Mouse (Mus musculus) cortical plate, adult 2 months (tissue): ENCODE measurements at regions not wholly inside any gene's neighbourhood (a gene's known extent, or its start where the extent isn't known, plus 50 kb on each side); places are given as distances from the start of the nearest gene placed in this dataset.

Source experiments
- H3K27ac ChIP-seq: fragments of 200-500 bp; 2 replicates; pipeline ENCODE4 v1.5.1; 2012; ENCODE audit warnings: low read length, control low read depth, inconsistent platforms; ENCODE audit not compliant: insufficient read depth
- H3K4me1 ChIP-seq: fragments of 200-500 bp; 2 replicates; pipeline ENCODE4 v1.6.1; 2011; ENCODE audit warnings: low read length; ENCODE audit not compliant: control insufficient read depth, insufficient read depth
- H3K4me3 ChIP-seq: fragments of 200-500 bp; 2 replicates; pipeline ENCODE4 v1.5.1; 2011; ENCODE audit warnings: mild to moderate bottlenecking, low read length, control low read depth; ENCODE audit not compliant: insufficient read depth
- CTCF ChIP-seq: fragments of 200-500 bp; IDR thresholded peaks from 2 replicates; pipeline ENCODE4 v1.5.1; 2011; ENCODE audit warnings: mild to moderate bottlenecking, control low read depth, low read length; ENCODE audit not compliant: insufficient read depth; ENCODE audit errors: extremely low read depth
- POLR2A ChIP-seq: fragments of 200-500 bp; IDR thresholded peaks from 2 replicates; pipeline ENCODE4 v1.6.1; 2011; ENCODE audit warnings: mild to moderate bottlenecking, low read length, control low read depth; ENCODE audit not compliant: insufficient read depth; ENCODE audit errors: extremely low read depth

DNA sequence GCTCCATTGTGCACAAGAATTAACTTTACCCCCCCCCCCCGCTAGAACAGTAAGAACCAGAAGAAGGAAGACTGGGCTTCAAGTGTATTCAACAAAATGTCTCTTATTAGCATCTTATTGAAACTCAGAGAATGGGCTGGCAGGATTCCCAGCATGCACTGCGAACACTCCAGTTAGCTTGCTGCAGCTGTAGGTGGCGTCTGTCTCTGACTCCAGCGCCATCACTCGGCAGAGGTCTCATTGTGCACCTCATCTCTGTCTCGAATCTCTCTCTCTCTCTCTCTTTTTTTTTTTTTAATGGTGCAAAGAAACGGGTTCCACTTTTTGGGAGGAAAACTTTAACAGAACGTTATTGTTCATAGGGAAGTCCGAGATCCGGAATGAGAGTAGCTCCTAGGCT, 221.6 kb downstream of the Agtpbp1 start:
- Histone ChIP-seq H3K4me3 (no peak overlapping the region), H3K27ac (no peak overlapping the region), H3K4me1 (0 out of 2 replicates have a peak, but pooled peaks cover 3% of the 10 kb centered on the region)
- no peak for TF ChIP-seq CTCF
- no peak for TF ChIP-seq POLR2A

DNA sequence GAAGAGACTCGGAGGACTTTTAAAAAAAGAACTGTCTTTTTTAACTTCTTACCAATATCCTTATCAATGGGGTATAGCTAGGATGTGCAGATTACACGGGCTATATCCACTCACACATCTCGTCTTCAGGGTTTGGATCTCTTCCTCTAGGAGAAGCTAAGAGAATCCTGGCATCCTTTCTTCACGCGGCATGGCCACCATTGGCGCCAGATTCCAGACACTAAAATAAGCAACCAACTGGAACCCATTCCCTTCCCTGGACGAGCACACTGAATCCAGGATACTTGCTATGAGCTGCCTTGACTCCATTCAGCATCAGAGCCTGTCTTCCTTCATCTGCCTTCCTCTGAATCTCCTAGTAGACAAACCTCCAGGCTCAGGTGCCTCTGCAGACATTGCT, 223.7 kb downstream of the Agtpbp1 start:
- Histone ChIP-seq H3K4me3 (no peak overlapping the region), H3K4me1 (0 out of 2 replicates have a peak, but pooled peaks cover 3% of the 10 kb centered on the region), H3K27ac (no peak overlapping the region)
- TF ChIP-seq CTCF (no peak), POLR2A (no peak)

DNA sequence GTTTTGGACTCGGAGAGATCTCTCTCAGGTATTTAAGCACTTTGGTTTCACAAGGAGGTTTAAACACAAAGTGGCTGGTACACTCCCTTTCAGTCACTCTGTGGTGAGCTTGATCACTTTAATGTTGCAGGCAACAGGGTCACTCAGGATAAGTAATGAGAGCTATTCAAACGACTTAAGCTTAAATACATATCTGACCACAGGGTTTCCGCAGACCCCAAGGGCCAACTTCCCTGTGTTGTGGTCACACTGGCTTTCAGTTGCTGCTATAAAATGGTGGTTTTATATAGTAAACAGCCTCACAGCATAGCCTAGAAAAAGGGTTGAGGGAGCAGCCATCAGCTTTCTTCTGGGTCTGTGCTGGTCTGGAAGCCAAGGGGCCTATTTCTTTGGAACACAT, 225.0 kb downstream of the Agtpbp1 start:
- no peak overlapping the region for H3K4me3 ChIP-seq
- no peak for TF ChIP-seq POLR2A
- no peak for TF ChIP-seq CTCF
- peaks cover 6% of the 10 kb centered on the region; the same call in 1 of the 2 replicates for H3K4me1 ChIP-seq
- no peak overlapping the region for H3K27ac ChIP-seq

DNA sequence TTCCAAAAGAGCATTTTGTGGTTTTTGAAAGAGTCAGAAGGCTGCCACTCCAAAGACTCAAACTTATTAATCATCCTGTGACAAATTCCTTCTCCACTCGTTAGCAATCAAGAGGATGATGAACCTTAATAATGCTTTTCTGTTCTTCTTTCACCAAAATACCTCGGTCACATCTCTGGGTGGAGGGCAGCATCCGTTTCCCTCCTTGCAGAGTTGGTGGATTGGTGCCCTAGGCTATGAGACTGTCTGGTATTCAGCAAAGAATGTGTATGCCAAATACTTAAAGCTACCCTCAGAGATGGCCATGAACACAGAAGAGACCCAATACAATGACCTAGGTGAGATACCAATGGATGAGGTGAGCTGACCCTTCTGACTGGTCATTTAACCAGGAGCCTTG, 226.6 kb downstream of the Agtpbp1 start:
- H3K4me1 ChIP-seq, result peaks cover 6% of the 10 kb centered on the region; the same call in 1 of the 2 replicates
- H3K27ac ChIP-seq, result no peak overlapping the region
- H3K4me3 ChIP-seq, result no peak overlapping the region
- no peak for TF ChIP-seq CTCF
- no peak for TF ChIP-seq POLR2A

DNA sequence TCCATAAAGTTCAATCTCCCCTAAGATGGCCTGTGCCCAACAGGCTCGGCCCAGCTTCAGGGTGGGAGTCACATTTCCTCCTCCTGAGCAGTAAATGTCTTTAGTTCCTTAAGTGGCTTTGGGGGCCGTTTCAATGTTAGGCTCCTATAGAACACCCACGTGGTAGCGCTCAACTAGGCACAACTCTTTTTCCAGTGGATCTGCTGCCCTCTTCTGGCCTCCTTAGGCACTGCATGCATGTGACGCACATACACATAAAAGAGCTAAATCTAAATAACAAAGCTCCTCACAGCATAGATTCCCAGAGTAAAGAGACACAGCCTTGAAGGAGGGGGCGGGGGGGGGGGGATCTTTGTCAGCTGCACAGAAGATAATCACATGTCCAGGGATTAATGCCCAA, 233.6 kb downstream of the Agtpbp1 start:
- no peak overlapping the region for H3K4me3 ChIP-seq
- no peak overlapping the region for H3K27ac ChIP-seq
- peaks cover 3% of the 10 kb centered on the region; the same call in 1 of the 2 replicates for H3K4me1 ChIP-seq
- TF ChIP-seq POLR2A (no peak), CTCF (peak; percentile 16; the same call in 1 of the 2 replicates)

DNA sequence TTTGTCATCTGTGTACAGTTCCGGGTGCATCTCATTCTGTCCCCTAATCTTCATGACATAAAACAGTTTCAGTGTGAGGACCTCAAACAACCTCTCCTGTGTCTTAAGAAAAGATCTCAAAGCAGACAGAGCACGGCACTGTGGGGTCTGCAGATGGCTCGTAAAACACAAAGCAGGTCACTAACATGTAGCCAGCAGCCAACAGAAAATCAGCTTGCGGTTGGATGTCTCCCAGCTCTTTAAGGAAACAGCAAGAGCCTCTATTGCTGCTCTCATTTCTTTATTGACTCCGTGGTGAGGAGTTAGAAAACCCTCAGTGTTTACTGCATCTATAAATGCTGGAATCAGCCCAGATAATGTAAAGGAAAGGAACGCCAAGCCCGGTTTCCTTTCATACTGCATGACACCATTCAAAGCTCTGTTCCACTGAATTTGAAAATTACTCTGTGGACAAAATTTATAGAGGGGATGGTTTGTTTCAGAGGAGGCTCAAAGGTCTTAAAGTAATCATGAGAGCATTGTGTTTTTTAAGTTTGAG, 234.3 kb downstream of the Agtpbp1 start:
- Histone ChIP-seq H3K4me1 (no peaks in the 10 kb centered on the region), H3K27ac (no peak overlapping the region), H3K4me3 (no peak overlapping the region)
- TF ChIP-seq CTCF (no peak), POLR2A (no peak)

DNA sequence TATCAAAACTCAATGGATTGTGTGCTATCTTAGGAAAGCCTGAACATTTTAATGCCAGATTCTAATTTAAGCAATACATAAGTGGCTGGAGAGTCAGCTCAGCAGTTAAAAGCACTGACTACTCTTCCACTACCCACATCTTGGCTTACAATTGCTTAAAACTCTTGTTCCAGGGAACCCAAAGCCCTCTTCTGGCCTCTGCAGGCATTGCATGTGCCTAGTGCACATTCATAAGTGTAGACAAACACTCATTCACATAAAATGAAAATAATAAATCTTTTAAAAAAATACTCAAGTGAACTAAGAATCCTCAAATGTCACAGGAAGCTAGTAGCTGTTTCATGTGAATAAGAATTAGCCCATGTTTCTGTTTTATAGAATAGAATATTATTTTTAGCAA, 236.5 kb downstream of the Agtpbp1 start:
- H3K4me3 ChIP-seq, result no peak overlapping the region
- no peak overlapping the region for H3K27ac ChIP-seq
- H3K4me1 ChIP-seq, result no peaks in the 10 kb centered on the region
- no peak for TF ChIP-seq CTCF
- no peak for TF ChIP-seq POLR2A

DNA sequence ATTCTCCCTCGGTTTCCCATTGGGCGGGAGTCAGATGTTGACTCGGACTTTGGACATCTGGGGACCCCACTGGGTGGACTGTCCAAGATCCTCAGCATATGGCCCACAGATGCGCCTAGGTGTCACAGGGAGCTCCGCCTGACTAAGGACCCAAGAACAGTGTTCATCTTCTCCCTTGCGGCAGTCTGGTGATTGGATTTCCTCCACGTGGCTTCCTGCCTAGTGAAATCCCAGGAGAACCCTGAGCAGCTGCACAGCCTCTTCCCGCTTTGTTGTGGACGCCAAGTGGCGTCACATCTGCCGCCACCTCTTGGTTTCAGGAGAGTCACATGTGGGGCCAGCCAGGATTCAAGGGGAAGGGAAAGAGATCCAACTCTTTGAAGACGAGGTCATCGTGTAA, 243.2 kb downstream of the Agtpbp1 start:
- no peak for TF ChIP-seq CTCF
- no peak for TF ChIP-seq POLR2A
- no peak overlapping the region for H3K27ac ChIP-seq
- H3K4me3 ChIP-seq, result no peak overlapping the region
- no peaks in the 10 kb centered on the region for H3K4me1 ChIP-seq

DNA sequence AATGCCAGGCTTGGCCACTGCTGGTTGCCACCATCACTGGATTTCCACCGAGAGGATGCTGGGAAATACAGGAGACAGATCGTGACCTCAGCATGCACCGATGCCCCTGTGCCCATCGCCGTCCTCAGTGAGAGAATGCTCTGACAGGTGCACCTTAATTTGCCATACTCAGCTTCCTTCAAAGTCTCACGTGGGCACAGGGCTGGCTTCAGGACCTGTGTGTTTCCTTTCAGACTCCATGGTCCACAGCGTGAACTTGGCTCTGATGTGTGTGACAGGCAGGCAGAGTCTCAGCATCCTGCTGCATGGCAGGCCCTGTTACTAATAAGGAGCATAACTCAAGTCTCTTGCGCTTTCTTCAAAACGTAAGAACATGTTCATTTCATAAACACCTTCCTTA, 246.6 kb downstream of the Agtpbp1 start:
- Histone ChIP-seq H3K4me1 (no peaks in the 10 kb centered on the region), H3K27ac (no peak overlapping the region), H3K4me3 (no peak overlapping the region)
- TF ChIP-seq POLR2A, result no peak
- TF ChIP-seq CTCF, result no peak

DNA sequence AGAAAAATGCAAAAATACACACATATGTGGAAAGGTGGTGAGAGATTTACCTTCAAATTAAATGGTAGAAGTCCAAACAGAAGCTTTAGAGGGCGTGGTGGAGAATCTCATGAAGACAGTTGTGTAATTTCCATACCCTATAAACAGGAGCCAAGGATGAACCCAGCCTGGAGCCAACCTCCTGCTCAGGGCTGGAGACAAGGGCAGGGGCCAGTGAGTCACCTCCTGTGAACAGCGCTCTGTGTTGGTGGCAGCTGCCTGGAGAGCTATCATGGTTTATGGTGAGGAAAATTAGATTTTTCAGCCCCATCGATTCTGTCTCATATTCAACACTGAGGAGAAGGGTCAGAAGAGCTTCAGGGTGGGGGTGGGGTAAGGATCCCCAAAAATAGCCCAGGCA, 261.1 kb downstream of the Agtpbp1 start:
- TF ChIP-seq CTCF, result no peak
- TF ChIP-seq POLR2A, result no peak
- no peak overlapping the region for H3K27ac ChIP-seq
- H3K4me3 ChIP-seq, result no peak overlapping the region
- no peaks in the 10 kb centered on the region for H3K4me1 ChIP-seq
